25 mouse cellular contexts compared by ENCODE assay signal in the genomic region with DNA sequence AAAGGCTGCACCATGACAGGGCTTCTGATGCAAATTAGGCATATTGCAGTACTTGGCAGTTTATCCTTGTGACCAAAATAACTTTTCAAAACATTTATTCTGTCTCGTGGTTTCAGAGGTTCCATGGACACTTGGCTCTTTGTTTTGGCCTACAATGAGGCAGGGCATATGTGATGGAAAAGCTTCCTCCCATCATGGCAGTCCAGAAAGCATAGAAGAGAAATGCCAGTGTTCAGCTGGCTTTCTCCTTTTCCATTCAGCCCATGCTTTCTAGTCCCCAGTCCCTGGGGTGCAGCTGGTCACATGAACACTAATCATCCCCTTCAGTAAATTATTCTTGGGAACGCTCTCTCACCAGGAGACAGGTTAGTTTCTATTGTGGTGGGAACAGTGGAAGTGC. TPM values are rescaled to one million over a fixed set of nuclear protein-coding genes. Genes with fewer than 3 reads are reported as not detected.
DNase-seq lines count a peak whose midpoint lies in the region; ATAC-seq and TF ChIP-seq lines count a peak whose summit lies in the region.
"Had no signal": no experiment of that assay in that cellular context is flagged by ENCODE, and none has a peak within 500 bp of the region (broad histone marks: within the 10 kb centered on the region; RNA-seq: fewer than 3 reads in every experiment).

No protein-coding gene starts in this region.

- H3K9ac ChIP-seq in hindbrain, embryonic 11.5 days (ENCODE audit: low read depth, low read length): no peak overlapping the region
- H3K9ac ChIP-seq in hindbrain, embryonic 15.5 days: no peak overlapping the region
- H3K9ac ChIP-seq: embryonic facial prominence, embryonic 12.5 days; midbrain, embryonic 15.5 days had no signal

- H3K36me3 ChIP-seq in hindbrain, embryonic 11.5 days (ENCODE audit: control insufficient read depth, insufficient read depth, low read length): no peaks in the 10 kb centered on the region
- no peaks in the 10 kb centered on the region for H3K36me3 ChIP-seq in hindbrain, embryonic 10.5 days
- no peaks in the 10 kb centered on the region for H3K36me3 ChIP-seq in testis, adult 2 months (ENCODE audit: control insufficient read depth, insufficient read depth, low read length)
- H3K36me3 ChIP-seq in hindbrain, embryonic 15.5 days: no peaks in the 10 kb centered on the region
- H3K36me3 ChIP-seq: embryonic facial prominence, embryonic 12.5 days; G1E; midbrain, embryonic 15.5 days had no signal

- H3K4me2 ChIP-seq in hindbrain, embryonic 11.5 days (replicated peaks; ENCODE audit: low read depth, low read length): no peak overlapping the region
- no peak overlapping the region for H3K4me2 ChIP-seq in hindbrain, embryonic 15.5 days
- H3K4me2 ChIP-seq: embryonic facial prominence, embryonic 12.5 days; midbrain, embryonic 15.5 days had no signal

- TF ChIP-seq CTCF in testis, adult 2 months (IDR thresholded peaks at IDR 0.05; ENCODE audit: control insufficient read depth, insufficient read depth, insufficient replicate concordance, low read depth, low read length): no peak

- no peak overlapping the region for H3K4me3 ChIP-seq in hindbrain, embryonic 11.5 days (ENCODE audit: low read depth, low read length)
- H3K4me3 ChIP-seq in hindbrain, embryonic 10.5 days: no peak overlapping the region
- H3K4me3 ChIP-seq in testis, adult 2 months (ENCODE audit: control insufficient read depth, low read depth, low read length): no peak overlapping the region
- H3K4me3 ChIP-seq in hindbrain, embryonic 15.5 days: no peak overlapping the region
- H3K4me3 ChIP-seq: embryonic facial prominence, embryonic 12.5 days; midbrain, embryonic 15.5 days had no signal

- 41% methylated on average over 2 of the region's 2 CpGs for WGBS in hindbrain, embryonic 11.5 days
- 51% methylated on average over 2 of the region's 2 CpGs for WGBS in hindbrain, embryonic 10.5 days
- WGBS in hindbrain, embryonic 15.5 days: 13% methylated on average over 2 of the region's 2 CpGs

- H3K27me3 ChIP-seq in hindbrain, embryonic 11.5 days (ENCODE audit: control insufficient read depth, insufficient read depth, low read length): no peaks in the 10 kb centered on the region
- H3K27me3 ChIP-seq in hindbrain, embryonic 10.5 days (ENCODE audit: insufficient read depth, poor library complexity, severe bottlenecking): no peaks in the 10 kb centered on the region
- no peaks in the 10 kb centered on the region for H3K27me3 ChIP-seq in testis, adult 2 months (ENCODE audit: control insufficient read depth, insufficient read depth, low read length)
- no peaks in the 10 kb centered on the region for H3K27me3 ChIP-seq in hindbrain, embryonic 15.5 days
- H3K27me3 ChIP-seq: embryonic facial prominence, embryonic 12.5 days; midbrain, embryonic 15.5 days; Patski had no signal

- H3K27ac ChIP-seq in hindbrain, embryonic 11.5 days (ENCODE audit: low read depth, low read length): no peak overlapping the region
- H3K27ac ChIP-seq in hindbrain, embryonic 10.5 days: no peak overlapping the region
- H3K27ac ChIP-seq in testis, adult 2 months (ENCODE audit: control insufficient read depth, insufficient read depth, low read depth, low read length): peak overlapping the region; percentile 55; the same call in 1 of the 2 replicates
- H3K27ac ChIP-seq in hindbrain, embryonic 15.5 days (replicated peaks): no peak overlapping the region
- H3K27ac ChIP-seq: embryonic facial prominence, embryonic 12.5 days; midbrain, embryonic 15.5 days; stomach, postnatal 0 days had no signal

- TF ChIP-seq POLR2A in testis, adult 2 months (IDR thresholded peaks at IDR 0.05; ENCODE audit: control insufficient read depth, low read depth, low read length): no peak

- 0 out of 2 replicates have a peak, but pooled peaks have one; percentile 38 for ATAC-seq in hindbrain, embryonic 11.5 days (ENCODE audit: low FRiP score)
- 0 out of 2 replicates have a peak, but pooled peaks have one; percentile 19 for ATAC-seq in hindbrain, embryonic 15.5 days (ENCODE audit: low FRiP score, low read depth)
- ATAC-seq: lung, postnatal 0 days; midbrain, embryonic 15.5 days; Patski had no signal

- H3K4me1 ChIP-seq in hindbrain, embryonic 11.5 days (replicated peaks; ENCODE audit: control insufficient read depth, insufficient read depth, low read length): no peaks in the 10 kb centered on the region
- H3K4me1 ChIP-seq in hindbrain, embryonic 10.5 days (replicated peaks): no peaks in the 10 kb centered on the region
- no peaks in the 10 kb centered on the region for H3K4me1 ChIP-seq in testis, adult 2 months (ENCODE audit: control insufficient read depth, insufficient read depth, low read length)
- no peaks in the 10 kb centered on the region for H3K4me1 ChIP-seq in hindbrain, embryonic 15.5 days (replicated peaks)
- H3K4me1 ChIP-seq: embryonic facial prominence, embryonic 12.5 days; midbrain, embryonic 15.5 days had no signal

- peak; percentile 2 for DNase-seq in hindbrain, embryonic 11.5 days (ENCODE audit: low spot score)
- no peak for DNase-seq in hindbrain, embryonic 10.5 days (ENCODE audit: low spot score)
- DNase-seq in testis, postnatal 10 days (ENCODE audit: low spot score): no peak
- no peak for DNase-seq in ovary, postnatal 10 days (ENCODE audit: low spot score)
- no peak for DNase-seq in kidney, postnatal 10 days
- DNase-seq: B cell, adult 2 months; cerebellum, adult 18-20 months; cerebellum, postnatal 14 days; gastrocnemius, postnatal 36 days; heart, postnatal 36 days; kidney, adult 8-10 months; kidney, postnatal 14 days had no signal

- H3K9me3 ChIP-seq in hindbrain, embryonic 11.5 days (ENCODE audit: control insufficient read depth, low read length): no peaks in the 10 kb centered on the region
- H3K9me3 ChIP-seq in hindbrain, embryonic 10.5 days: no peaks in the 10 kb centered on the region
- H3K9me3 ChIP-seq in hindbrain, embryonic 15.5 days: no peaks in the 10 kb centered on the region
- H3K9me3 ChIP-seq: embryonic facial prominence, embryonic 12.5 days; G1E; midbrain, embryonic 15.5 days had no signal

RNA-seq across cellular contexts. Expression of a gene that starts 9.3 kb away (rescaled TPM):
- polyA plus RNA-seq in hindbrain, embryonic 11.5 days (2014; fragmentation: Nextera tagmentation; extraction: Ambion mirVana): not detected in 2 replicates
- not detected in 2 replicates for polyA plus RNA-seq in hindbrain, embryonic 10.5 days (2016; fragmentation: Nextera tagmentation; extraction: Ambion mirVana)
- not detected in 2 replicates for polyA plus RNA-seq in testis, adult 2 months (2012; rRNA removed)
- not detected in 2 replicates for polyA plus RNA-seq in hindbrain, embryonic 15.5 days (2015; fragmentation: Nextera tagmentation; extraction: Ambion mirVana)
- polyA plus RNA-seq: embryonic facial prominence, embryonic 12.5 days; G1E; heart, embryonic 14.5 days; intestine, embryonic 14.5 days; limb, embryonic 11.5 days; liver, embryonic 16.5 days; lung, postnatal 0 days; midbrain, embryonic 15.5 days; Patski; stomach, postnatal 0 days had no signal

RNA-seq across cellular contexts. Expression of a gene that starts 24.6 kb away (rescaled TPM):
- not detected in 2 replicates for polyA plus RNA-seq in hindbrain, embryonic 11.5 days (2014; fragmentation: Nextera tagmentation; extraction: Ambion mirVana)
- polyA plus RNA-seq in hindbrain, embryonic 10.5 days (2016; fragmentation: Nextera tagmentation; extraction: Ambion mirVana): not detected in 2 replicates
- not detected in 2 replicates for polyA plus RNA-seq in testis, adult 2 months (2012; rRNA removed)
- polyA plus RNA-seq in hindbrain, embryonic 15.5 days (2015; fragmentation: Nextera tagmentation; extraction: Ambion mirVana): not detected in 2 replicates
- polyA plus RNA-seq: embryonic facial prominence, embryonic 12.5 days; G1E; heart, embryonic 14.5 days; intestine, embryonic 14.5 days; liver, adult 2 months; liver, embryonic 16.5 days; lung, postnatal 0 days; midbrain, embryonic 15.5 days; Patski; stomach, postnatal 0 days had no signal

RNA-seq across cellular contexts. Expression of a gene that starts 46.6 kb away (rescaled TPM):
- polyA plus RNA-seq in hindbrain, embryonic 11.5 days (2014; fragmentation: Nextera tagmentation; extraction: Ambion mirVana): not detected in 2 replicates
- 0.01 TPM in 1 of 2 replicates, not detected in the other for polyA plus RNA-seq in hindbrain, embryonic 10.5 days (2016; fragmentation: Nextera tagmentation; extraction: Ambion mirVana)
- 0.65 and 0.82 TPM in 2 replicates for polyA plus RNA-seq in testis, adult 2 months (2012; rRNA removed)
- polyA plus RNA-seq in hindbrain, embryonic 15.5 days (2015; fragmentation: Nextera tagmentation; extraction: Ambion mirVana): 0.07 TPM in 1 of 2 replicates, not detected in the other
- polyA plus RNA-seq: G1E; heart, embryonic 14.5 days; intestine, embryonic 14.5 days; limb, embryonic 11.5 days; liver, adult 2 months; liver, embryonic 16.5 days; lung, postnatal 0 days; midbrain, embryonic 15.5 days; Patski; stomach, postnatal 0 days had no signal

RNA-seq across cellular contexts. Expression of a gene that starts 57.2 kb away (rescaled TPM):
- not detected in 2 replicates for polyA plus RNA-seq in hindbrain, embryonic 11.5 days (2014; fragmentation: Nextera tagmentation; extraction: Ambion mirVana)
- polyA plus RNA-seq in hindbrain, embryonic 10.5 days (2016; fragmentation: Nextera tagmentation; extraction: Ambion mirVana): not detected in 2 replicates
- polyA plus RNA-seq in testis, adult 2 months (2012; rRNA removed): 0.33 and 0.84 TPM in 2 replicates
- not detected in 2 replicates for polyA plus RNA-seq in hindbrain, embryonic 15.5 days (2015; fragmentation: Nextera tagmentation; extraction: Ambion mirVana)
- polyA plus RNA-seq: embryonic facial prominence, embryonic 12.5 days; G1E; heart, embryonic 14.5 days; intestine, embryonic 14.5 days; limb, embryonic 11.5 days; midbrain, embryonic 15.5 days; Patski had no signal
